Mouse (Mus musculus) brain, embryonic 14.5 days (tissue): ENCODE measurements around the gene N4bp3.

Source experiments
- CTCF ChIP-seq: fragments of 200-500 bp; IDR thresholded peaks from 2 replicates; pipeline ENCODE4 v1.5.1; 2012; ENCODE audit warnings: inconsistent platforms, mild to moderate bottlenecking, moderate library complexity, borderline replicate concordance; ENCODE audit not compliant: insufficient read depth, insufficient read length; ENCODE audit errors: extremely low read depth
- POLR2A ChIP-seq: fragments of 200-500 bp; IDR thresholded peaks from 2 replicates; pipeline ENCODE4 v1.6.1; 2012; ENCODE audit warnings: mild to moderate bottlenecking, inconsistent platforms, borderline replicate concordance; ENCODE audit not compliant: poor library complexity, insufficient read depth, insufficient read length, severe bottlenecking; ENCODE audit errors: extremely low read depth

DNA sequence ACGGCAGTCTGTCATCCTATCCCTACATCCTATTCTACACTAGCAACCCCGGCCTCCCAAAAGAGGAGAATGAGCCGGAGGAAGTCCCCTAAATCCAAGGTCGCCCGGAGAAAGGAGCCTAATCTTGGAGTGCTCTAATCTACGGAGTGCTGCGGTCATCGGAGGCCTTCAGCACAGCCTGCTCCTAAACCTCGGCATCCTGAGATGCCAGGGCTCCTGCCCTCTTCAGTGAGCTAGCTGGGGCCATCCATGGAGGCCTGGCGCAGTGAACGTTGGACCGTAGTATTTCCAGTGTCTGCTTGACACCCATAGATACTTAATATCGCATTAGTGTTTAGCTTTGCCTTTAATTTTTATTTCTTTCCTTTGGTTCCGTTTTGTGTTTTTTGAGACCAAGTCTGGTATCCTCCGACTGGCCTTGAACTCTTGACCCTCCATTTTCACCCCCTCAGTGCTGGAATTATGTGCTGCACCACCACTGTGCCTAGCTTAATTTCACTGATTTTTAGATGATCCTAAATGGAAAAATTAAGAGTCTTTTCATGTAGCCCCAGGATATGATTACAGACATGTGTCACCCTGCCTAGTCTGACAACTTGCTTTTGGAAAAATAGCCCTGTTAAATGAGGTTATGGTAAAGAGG is 43.4 kb downstream of the N4bp3 start:
- TF ChIP-seq CTCF: no peak
- TF ChIP-seq POLR2A: no peak
